In genomic region chr7:70368268-70368655, GRCm38 (mm10) we compare ENCODE assay signal across 10 mouse cellular contexts. TPM values are rescaled to one million over a fixed set of nuclear protein-coding genes. Genes with fewer than 3 reads are reported as not detected.
DNase-seq lines count a peak whose midpoint lies in the region; ATAC-seq lines count a peak whose summit lies in the region.
"Had no signal": no experiment of that assay in that cellular context is flagged by ENCODE, and none has a peak within 500 bp of the region (broad histone marks: within the 10 kb centered on the region; RNA-seq: fewer than 3 reads in every experiment).

No protein-coding gene starts in this region.

- whole genome bisulfite sequencing in kidney, embryonic 15.5 days: 32% methylated on average over 6 of the region's 6 CpGs
- WGBS in embryonic facial prominence, embryonic 10.5 days: 14% methylated on average over 6 of the region's 6 CpGs
- WGBS in hindbrain, embryonic 11.5 days: 10% methylated on average over 6 of the region's 6 CpGs
- WGBS in midbrain, embryonic 14.5 days: 4% methylated on average over 6 of the region's 6 CpGs

- no peaks in the 10 kb centered on the region for H3K36me3 ChIP-seq in kidney, embryonic 15.5 days
- H3K36me3 ChIP-seq in embryonic facial prominence, embryonic 10.5 days (replicated peaks): no peaks in the 10 kb centered on the region
- no peaks in the 10 kb centered on the region for H3K36me3 ChIP-seq in hindbrain, embryonic 11.5 days (ENCODE audit: control insufficient read depth, insufficient read depth, low read length)
- no peaks in the 10 kb centered on the region for H3K36me3 ChIP-seq in midbrain, embryonic 14.5 days (ENCODE audit: control insufficient read depth, insufficient read depth, low read length)

- H3K9me3 ChIP-seq in kidney, embryonic 15.5 days (replicated peaks): no peaks in the 10 kb centered on the region
- H3K9me3 ChIP-seq in embryonic facial prominence, embryonic 10.5 days: no peaks in the 10 kb centered on the region
- no peaks in the 10 kb centered on the region for H3K9me3 ChIP-seq in hindbrain, embryonic 11.5 days (ENCODE audit: control insufficient read depth, low read length)
- H3K9me3 ChIP-seq in midbrain, embryonic 14.5 days (ENCODE audit: control insufficient read depth, low read length): no peaks in the 10 kb centered on the region

- H3K9ac ChIP-seq in kidney, embryonic 15.5 days: peak overlapping the region; percentile 54
- peak overlapping the region; percentile 28; the same call in 1 of the 2 replicates for H3K9ac ChIP-seq in hindbrain, embryonic 11.5 days (ENCODE audit: low read depth, low read length)
- H3K9ac ChIP-seq in midbrain, embryonic 14.5 days (replicated peaks; ENCODE audit: low read length): peak overlapping the region; percentile 37; the same call in 1 of the 2 replicates

- H3K4me3 ChIP-seq in kidney, embryonic 15.5 days (replicated peaks): peak overlapping the region; percentile 74
- peak overlapping the region; percentile 77 for H3K4me3 ChIP-seq in embryonic facial prominence, embryonic 10.5 days
- peak overlapping the region; percentile 18; the same call in 1 of the 2 replicates for H3K4me3 ChIP-seq in hindbrain, embryonic 11.5 days (ENCODE audit: low read depth, low read length)
- peak overlapping the region; percentile 32 for H3K4me3 ChIP-seq in midbrain, embryonic 14.5 days (replicated peaks; ENCODE audit: low read depth, low read length)

- ATAC-seq in kidney, embryonic 15.5 days (replicated peaks; ENCODE audit: low FRiP score): no peak
- no peak for ATAC-seq in hindbrain, embryonic 11.5 days (ENCODE audit: low FRiP score)
- no peak for ATAC-seq in midbrain, embryonic 14.5 days (ENCODE audit: low FRiP score, low TSS enrichment)

- peak overlapping the region; percentile 99 for H3K27ac ChIP-seq in kidney, embryonic 15.5 days
- peak overlapping the region; percentile 96 for H3K27ac ChIP-seq in embryonic facial prominence, embryonic 10.5 days (replicated peaks)
- 0 out of 2 replicates have a peak overlapping the region, but pooled peaks have one; percentile 54 for H3K27ac ChIP-seq in hindbrain, embryonic 11.5 days (ENCODE audit: low read depth, low read length)
- peak overlapping the region; percentile 79 for H3K27ac ChIP-seq in midbrain, embryonic 14.5 days (replicated peaks; ENCODE audit: low read depth, low read length)

- no peak for DNase-seq in kidney, postnatal 4 days
- DNase-seq in embryonic facial prominence, embryonic 10.5 days (ENCODE audit: low spot score): no peak
- peak; percentile 40 for DNase-seq in hindbrain, embryonic 11.5 days (ENCODE audit: low spot score)
- peak; percentile 31 for DNase-seq in midbrain, embryonic 14.5 days
- DNase-seq in thymus, adult 18-20 months: no peak
- DNase-seq in thymus, postnatal 10 days (ENCODE audit: low spot score in 2 of 2): no peak
- no peak for DNase-seq in layer of hippocampus, adult 9-10 months (ENCODE audit: low spot score)
- DNase-seq: gastrocnemius, postnatal 14 days had no signal

- peaks cover 48% of the 10 kb centered on the region for H3K4me1 ChIP-seq in kidney, embryonic 15.5 days
- peaks cover 64% of the 10 kb centered on the region for H3K4me1 ChIP-seq in embryonic facial prominence, embryonic 10.5 days
- H3K4me1 ChIP-seq in hindbrain, embryonic 11.5 days (replicated peaks; ENCODE audit: control insufficient read depth, insufficient read depth, low read length): peaks cover 13% of the 10 kb centered on the region
- no peaks in the 10 kb centered on the region for H3K4me1 ChIP-seq in midbrain, embryonic 14.5 days (ENCODE audit: control insufficient read depth, insufficient read depth, low read length)

- no peaks in the 10 kb centered on the region for H3K27me3 ChIP-seq in kidney, embryonic 15.5 days
- peaks cover 75% of the 10 kb centered on the region for H3K27me3 ChIP-seq in embryonic facial prominence, embryonic 10.5 days (replicated peaks; ENCODE audit: low read depth, poor library complexity, severe bottlenecking)
- peaks cover 24% of the 10 kb centered on the region for H3K27me3 ChIP-seq in hindbrain, embryonic 11.5 days (ENCODE audit: control insufficient read depth, insufficient read depth, low read length)
- H3K27me3 ChIP-seq in midbrain, embryonic 14.5 days (ENCODE audit: control insufficient read depth, insufficient read depth, low read length): peaks cover 73% of the 10 kb centered on the region
- H3K27me3 ChIP-seq: CH12.LX had no signal

- peak overlapping the region; percentile 75 for H3K4me2 ChIP-seq in kidney, embryonic 15.5 days
- H3K4me2 ChIP-seq in hindbrain, embryonic 11.5 days (replicated peaks; ENCODE audit: low read depth, low read length): peak overlapping the region; percentile 60
- H3K4me2 ChIP-seq in midbrain, embryonic 14.5 days (ENCODE audit: low read length): peak overlapping the region; percentile 78

RNA-seq across cellular contexts. Expression of gene Nr2f2, which starts 1.7 kb away (rescaled TPM):
- polyA plus RNA-seq in kidney, embryonic 15.5 days (2015; fragmentation: Nextera tagmentation; extraction: Ambion mirVana): 230 and 240 TPM in 2 replicates
- polyA plus RNA-seq in embryonic facial prominence, embryonic 10.5 days (2016; fragmentation: Nextera tagmentation; extraction: Ambion mirVana): 89.7 and 99.8 TPM in 2 replicates
- polyA plus RNA-seq in hindbrain, embryonic 11.5 days (2014; fragmentation: Nextera tagmentation; extraction: Ambion mirVana): 95.6 and 120 TPM in 2 replicates
- polyA plus RNA-seq in midbrain, embryonic 14.5 days (2014; fragmentation: Nextera tagmentation; extraction: Ambion mirVana): 113 and 120 TPM in 2 replicates

Comparison
In these comparisons a context has a peak if more than half of its experiments do, and no peak if none do; other contexts are left out.
1. H3K4me3 ChIP-seq: peak in every context shown above with its lines; median percentile 77 in embryonic facial prominence, embryonic 10.5 days; 74 in kidney, embryonic 15.5 days; 32 in midbrain, embryonic 14.5 days; 18 in hindbrain, embryonic 11.5 days.
2. DNase-seq: peak in hindbrain, embryonic 11.5 days (single experiment) and midbrain, embryonic 14.5 days (single experiment); none in kidney, postnatal 4 days (0 of 2), embryonic facial prominence, embryonic 10.5 days (single experiment), thymus, adult 18-20 months (0 of 2), thymus, postnatal 10 days (0 of 2) and layer of hippocampus, adult 9-10 months (single experiment).
3. Peak in every context shown above with its lines, with median percentiles within 50 percentile points of each other: H3K27ac ChIP-seq, H3K4me2 ChIP-seq and H3K9ac ChIP-seq.